Mouse (Mus musculus): ENCODE data around the gene Kctd14.

Kctd14 gene

DNA sequence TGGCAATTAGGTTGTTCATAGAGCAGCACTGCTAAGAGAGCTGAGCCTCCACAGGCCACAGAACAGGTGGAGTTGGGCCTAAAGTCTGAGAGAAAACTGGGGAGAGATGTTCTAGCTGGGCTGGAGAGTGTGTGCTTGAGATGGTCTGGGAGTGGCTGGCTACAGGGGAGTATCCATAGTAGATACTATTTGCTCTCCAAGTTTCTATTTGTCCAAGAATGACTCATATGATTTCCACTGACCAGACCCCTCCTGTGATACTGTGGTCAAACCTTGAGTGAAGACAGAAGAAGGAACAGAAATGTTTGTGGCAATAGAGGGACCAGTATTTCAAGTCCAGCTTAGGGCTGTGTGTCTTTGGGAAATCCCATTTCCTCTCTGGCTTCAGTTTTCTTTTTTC, 12.1 kb upstream of the Kctd14 start:
- no peak for DNase-seq (ENCODE audit: inconsistent ontology term)

DNA sequence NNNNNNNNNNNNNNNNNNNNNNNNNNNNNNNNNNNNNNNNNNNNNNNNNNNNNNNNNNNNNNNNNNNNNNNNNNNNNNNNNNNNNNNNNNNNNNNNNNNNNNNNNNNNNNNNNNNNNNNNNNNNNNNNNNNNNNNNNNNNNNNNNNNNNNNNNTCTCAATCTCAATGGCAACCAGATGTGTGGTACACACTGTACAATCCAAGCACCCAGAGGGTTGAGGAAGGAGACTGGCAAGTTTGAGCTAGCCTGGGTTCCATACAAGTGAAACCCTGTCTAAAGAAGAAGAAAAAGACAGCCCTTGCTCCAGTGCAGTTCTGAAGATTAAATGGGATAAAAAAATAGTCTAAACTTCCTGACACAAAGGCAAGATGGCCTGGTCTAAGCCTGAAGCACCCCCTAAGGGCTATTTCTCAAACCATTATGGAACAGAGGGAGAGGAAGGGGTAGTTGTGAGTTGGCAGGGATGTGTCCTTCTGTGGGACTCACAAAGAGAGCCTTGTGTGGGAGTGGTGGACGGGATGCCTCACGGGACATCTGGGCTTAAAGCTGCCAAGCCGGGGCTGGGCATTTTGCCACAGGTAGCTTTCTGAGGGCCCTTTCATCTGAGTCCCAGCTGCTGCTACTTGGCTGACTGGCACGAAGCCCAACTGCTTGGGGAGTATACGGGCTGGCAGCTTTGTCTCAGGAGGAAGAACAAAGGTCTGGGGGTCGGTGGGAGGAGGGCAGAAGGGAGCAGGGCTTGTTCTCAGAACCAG, 4.8 kb upstream of the Kctd14 start:
- peak; percentile 99 for DNase-seq (ENCODE audit: inconsistent ontology term)

DNA sequence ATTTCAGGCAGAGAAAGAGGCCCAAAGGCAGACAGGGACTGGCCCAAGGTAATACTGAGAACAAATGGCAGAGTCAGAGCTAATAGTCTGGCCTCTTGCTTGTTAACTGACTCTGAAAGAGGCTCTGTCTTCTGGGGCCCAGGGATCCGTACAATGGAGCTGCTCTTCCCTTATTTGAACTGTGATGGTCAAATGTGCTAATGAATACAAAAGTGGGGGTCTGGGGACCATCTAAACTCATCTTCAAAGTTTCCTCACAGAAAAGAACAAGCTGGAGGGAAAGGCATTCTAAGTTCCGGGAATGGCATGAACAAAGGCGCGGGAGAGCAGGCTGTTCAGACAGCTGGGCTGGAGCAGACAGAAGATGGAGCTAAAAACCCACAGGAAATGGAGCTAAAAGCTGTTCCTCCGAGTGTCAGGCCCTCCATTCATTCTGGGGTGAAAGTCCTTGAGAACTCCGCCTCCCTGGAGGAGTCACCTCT, 4.0 kb upstream of the Kctd14 start:
- DNase-seq (ENCODE audit: inconsistent ontology term) = no peak

DNA sequence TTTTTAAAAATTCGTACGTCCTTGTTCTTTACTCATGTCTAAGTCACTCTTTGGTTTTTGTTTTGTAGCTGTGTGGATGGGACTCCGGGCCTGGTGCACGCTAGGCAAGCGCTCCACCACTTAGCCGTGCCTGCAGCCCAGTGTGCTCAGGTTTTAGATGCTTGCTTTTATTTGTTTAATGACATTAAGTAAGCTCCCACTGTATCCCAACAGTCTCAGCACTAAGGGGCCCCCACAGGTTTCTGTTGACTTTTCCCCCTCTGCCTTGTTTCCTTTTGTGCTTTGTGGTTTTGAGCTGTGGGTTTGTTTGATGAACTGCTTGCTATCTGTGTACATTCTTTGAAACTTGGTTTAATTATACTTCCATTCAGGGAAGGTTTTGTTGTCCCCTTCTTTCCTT, 1.1 kb downstream of the Kctd14 start:
- DNase-seq (ENCODE audit: inconsistent ontology term) = no peak

DNA sequence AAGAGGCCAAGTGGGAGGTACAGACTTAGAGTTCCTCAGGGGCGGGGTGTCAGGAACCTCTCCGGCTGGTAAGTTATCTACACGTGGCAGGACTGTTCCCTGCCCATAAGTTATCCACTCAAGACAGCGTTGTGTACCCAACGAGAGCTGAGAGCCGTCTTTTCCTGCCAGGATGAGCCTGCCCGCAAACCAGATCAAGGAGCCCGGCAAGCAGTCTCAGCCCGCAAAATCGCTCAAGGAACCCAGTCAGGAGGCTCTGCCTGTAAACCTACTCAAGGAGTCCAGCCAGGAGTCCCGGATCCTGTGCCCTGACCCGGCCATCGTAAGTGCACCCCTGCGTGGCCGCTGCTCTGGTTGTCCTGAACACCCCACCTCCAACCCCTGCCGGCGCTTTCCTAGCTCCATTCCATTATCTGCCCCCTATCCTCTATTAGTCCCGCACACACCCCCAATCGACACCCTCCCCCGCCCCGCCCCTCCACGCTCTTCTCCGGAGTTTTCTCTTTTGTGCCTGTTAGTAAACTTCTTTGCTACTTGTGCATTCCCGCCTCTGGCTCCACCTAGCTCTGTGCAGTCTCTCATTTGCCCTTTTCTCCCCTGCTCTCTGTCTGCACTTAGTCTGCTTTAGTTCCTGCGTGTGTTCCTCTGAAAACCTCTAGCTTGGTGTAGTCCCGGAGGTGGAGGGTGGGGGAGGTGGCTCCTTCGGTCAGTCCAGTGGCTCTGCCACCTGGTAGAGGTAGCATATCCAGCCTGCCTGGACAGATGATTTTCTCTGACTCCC, 2.2 kb downstream of the Kctd14 start:
- peak; percentile 46 for DNase-seq (ENCODE audit: inconsistent ontology term)

DNA sequence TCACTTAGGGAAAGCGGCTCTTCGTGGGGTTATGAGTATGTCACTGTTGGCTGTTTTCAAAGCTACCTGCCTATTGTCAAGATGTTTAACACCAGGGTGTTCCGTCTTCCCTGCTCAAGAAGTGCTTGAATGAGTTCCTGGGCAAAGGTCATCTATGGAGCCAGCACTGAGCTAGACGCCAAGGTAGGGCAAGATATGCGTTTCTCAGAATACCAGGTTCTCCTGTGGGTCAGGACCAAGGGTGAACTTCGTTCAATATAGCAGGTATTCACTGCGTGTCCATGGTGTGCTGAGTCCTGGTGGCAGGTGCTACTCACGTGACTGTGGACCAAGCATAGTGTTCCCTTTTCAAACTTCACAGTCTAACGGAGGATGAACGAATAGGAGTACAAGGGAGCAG, 3.7 kb downstream of the Kctd14 start:
- DNase-seq (ENCODE audit: inconsistent ontology term) = no peak

DNA sequence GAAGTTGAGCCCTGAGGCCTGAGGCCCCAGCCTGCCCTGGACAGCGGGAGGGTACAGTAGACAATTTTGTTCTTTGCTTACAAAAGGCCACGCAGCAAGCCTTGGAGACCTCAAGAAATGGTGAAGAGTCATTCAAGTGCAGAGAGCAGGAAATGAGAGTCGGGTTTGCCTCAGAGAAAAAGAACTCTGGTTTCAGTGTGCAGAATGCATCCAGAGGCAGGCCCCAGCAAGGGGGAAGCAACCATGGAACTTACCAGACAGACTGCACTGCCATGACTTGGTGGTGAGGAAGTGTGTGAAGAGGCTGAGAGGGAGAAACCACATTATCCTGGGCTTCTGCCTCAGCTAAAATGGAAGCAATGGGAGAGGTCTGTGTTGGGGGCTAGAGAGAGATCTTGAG, 4.5 kb downstream of the Kctd14 start:
- no peak for DNase-seq (ENCODE audit: inconsistent ontology term)

DNA sequence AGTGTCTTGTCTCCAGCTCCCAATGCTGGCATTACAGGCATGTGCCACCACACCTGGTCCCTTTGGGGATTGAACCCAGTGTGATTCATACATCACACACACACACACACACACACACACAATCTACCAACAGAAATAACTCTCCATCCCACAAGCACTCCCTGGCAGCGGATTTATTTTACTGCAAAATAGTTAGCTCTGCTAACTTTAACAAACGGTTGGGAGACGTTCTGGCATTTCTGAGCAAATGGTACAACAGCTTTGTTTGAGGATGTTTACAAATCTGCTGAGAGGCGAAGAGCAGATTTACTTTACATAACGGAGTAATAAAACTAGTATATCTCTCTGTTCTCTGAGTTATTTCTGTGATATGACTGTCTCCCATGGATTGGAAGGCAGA, 21.9 kb downstream of the Kctd14 start:
- no peak for DNase-seq (ENCODE audit: inconsistent ontology term)

DNA sequence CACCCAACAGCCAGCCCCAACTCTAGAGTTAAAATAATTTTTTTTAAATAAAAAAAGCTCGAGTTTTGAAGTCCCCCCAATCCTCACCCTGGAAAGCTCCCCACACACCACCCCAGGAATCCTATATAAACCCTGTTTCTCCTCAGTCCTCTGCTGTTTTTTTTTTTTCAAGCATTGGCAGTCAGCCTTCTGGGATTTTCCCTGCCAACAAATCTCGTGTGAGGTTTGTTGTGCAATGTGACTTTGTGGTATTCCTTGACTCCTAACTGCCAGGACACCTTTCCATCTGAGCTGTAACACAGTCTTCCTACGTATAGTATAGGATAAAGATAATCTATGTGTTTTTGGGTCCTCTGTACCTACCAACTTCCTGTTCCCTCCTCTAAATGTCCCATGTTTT, 28.2 kb downstream of the Kctd14 start:
- no peak for DNase-seq (ENCODE audit: inconsistent ontology term)

DNA sequence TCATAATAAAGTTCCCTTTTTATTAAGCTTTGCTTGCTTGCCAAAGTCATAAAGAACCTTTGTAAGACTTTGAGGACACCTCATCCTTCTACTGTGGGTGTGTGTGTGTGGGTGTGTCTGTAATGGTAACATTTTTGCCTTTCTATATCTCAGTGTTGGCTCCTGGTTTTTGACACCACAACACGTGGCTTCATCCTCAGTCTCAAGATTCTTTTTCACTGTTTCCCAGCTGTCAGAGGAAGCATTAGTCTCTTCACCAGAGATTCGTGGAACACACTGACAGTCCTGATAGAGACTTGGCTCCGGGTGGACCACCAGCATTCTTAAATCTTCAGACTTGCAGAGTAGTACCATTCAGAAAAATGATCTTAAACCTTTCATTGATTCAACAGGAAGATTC, 29.2 kb downstream of the Kctd14 start:
- no peak for DNase-seq (ENCODE audit: inconsistent ontology term)

DNA sequence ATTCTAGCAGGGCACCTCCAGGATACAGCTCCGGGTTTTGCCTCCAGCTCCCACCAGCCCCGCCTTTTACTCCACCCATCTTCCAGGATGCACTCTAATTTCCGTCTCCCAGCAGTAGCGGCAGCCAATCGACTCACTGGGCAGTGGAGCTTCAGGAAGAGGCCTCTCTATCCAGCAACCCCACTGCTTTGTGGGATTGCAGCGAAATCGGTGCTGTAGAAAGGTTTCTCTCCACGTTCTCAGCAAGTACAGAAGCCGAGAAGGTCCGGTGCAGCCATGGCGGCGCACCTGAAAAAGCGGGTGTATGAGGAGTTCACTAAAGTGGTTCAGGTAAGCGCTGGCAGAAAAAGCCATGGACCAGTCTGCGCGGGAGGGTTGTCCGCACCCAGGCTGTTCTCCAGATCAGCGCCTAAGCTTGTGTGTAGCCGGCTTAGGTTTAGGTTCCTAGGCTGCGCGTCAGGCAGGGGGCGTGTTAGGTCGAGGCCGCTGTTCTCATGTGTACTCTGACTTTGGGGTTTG, 29.8 kb downstream of the Kctd14 start, which contains the start of gene Ints4:
Ints4 (plus strand) TSS at position 136 of the 519 bp plus-strand sequence.
- DNase-seq (ENCODE audit: inconsistent ontology term) = peak; percentile 94

DNA sequence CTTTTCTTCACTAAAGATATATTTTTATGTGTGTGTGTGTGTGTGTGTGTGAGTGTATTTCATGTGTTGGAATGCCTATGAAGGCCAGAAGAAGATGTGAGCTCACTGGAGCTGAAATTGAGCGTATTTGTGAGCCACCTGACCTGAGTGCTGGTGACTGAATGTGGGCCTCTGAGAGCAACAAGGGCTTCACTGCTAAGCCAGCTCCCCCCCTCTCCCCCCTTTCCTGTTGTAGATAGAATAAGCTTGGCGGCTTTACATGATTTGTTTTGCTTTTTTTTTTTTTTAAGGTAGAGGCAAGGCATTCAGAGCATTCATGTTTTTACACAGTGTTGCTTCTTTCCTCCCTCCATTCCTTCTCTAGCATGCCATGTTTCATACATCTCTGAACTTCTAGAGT, 32.3 kb downstream of the Kctd14 start:
- no peak for DNase-seq (ENCODE audit: inconsistent ontology term)

DNA sequence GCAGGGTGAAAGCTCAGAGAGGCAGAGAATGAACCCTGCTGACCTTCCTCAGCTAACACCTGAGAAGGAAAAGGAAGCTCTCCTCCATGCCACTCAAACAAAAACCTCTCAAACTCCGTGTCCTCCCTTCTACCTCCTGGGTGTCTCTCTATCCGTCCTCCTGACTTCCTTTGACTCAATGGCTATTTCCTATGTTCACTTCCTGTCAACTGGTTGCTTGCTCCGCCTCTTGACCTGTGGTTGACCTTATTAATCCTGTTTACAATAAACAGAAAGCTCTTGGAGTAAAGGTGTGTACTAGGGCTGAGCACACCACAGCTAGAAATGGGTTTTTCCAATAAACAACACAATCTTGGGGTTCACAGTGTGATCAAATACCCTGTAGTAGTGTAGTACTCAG, 40.0 kb downstream of the Kctd14 start:
- DNase-seq (ENCODE audit: inconsistent ontology term) = no peak

DNA sequence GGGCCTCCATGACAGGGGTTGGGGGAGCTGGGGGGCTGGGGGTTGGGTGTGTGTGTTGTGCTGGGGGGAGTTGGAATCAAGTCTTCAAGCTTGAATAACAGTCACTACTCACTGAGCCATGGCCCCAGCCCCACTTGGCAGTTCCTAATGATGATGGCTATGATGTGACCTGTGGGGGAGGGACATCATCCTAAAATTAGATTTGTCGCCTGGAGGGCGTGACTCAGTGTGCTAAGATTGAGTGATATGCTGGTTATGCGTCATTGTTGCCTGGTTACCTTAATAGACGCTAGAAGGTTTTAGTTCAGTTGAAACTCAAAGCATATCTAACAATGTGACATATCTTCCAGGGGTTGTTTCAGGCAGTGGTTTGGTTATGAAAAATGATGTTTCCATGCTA, 41.3 kb downstream of the Kctd14 start:
- DNase-seq (ENCODE audit: inconsistent ontology term) = no peak

DNA sequence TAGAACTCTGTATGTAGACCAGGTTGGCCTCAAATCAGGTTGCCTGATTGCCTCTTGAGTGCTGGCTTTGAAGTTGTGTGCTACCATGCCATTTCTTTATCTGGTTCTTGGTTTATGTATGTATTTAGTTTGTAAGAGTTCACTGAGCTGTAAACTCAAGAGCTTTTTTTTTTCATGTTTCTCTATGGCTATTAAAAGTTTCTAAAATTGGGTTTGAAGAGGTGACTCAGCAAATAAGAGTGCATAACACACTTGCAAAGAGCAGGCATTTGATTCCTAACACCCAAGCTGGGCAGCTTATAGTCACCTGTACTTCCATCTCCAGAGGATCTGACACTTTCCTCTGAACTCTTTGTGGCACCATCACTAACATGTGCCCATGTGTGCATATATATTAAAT, 43.9 kb downstream of the Kctd14 start:
- DNase-seq (ENCODE audit: inconsistent ontology term) = no peak

DNA sequence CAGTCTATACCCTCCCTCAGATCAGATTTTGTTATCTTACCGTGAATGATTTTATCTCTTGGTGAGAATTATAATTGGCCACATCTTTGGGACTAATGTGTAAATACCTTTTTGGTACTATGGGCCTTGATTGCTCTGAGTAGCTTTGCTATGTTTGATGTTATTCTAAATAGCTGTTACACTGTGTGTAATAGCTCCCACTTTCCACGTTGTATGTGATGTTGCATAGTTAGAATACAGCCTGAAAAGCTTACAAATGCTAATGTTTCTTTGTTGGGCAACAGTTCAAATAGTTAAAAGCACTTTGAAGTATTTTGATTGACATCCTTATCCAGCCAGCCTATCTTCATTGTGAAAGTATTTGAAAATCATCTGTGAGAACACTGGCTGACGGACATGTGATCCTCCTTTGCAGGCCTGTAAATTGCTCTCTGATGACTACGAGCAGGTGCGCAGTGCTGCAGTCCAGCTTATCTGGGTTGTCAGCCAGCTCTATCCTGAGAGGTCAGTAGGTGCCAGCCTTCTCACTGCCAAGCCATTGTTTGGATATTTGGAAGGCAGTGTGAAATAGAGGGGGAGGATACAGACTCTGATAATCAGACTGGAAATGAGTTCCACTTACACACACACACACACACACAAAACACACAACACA, 49.6 kb downstream of the Kctd14 start:
- peak; percentile 68 for DNase-seq (ENCODE audit: inconsistent ontology term)

Measured in Muller cell, postnatal 12 days (primary cell).